Mouse (Mus musculus): ENCODE results near the gene Aldh16a1. TPM values are rescaled to one million over a fixed set of nuclear protein-coding genes. Genes with fewer than 3 reads are reported as not detected.
"Not testable (repeated sequence)": the region's sequence is repeated elsewhere in the genome, so short reads cannot be mapped to it uniquely, and the experiment has no call there.

Aldh16a1 gene
- polyA plus RNA-seq, 1 experiment from 2014 or later = 66.6 TPM

DNA sequence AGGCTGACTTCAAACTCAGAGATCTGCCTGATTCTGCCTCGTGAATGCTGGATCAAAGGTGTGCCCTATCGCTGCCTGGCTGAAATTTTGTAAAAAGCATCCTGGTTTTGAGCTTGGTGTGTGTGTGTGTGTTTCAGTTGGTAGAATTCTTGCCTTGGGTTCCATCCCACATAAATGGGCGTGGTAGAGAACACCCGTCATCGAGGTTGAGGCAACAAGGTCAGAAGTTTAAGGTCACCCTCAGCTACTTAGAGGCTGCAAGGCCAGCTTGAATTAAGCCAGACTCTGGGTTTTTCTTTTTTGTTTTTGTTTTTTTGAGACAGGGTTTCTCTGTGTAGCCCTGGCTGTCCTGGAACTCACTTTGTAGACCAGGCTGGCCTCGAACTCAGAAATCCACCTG lies 36.0 kb downstream of the Aldh16a1 start:
- Histone ChIP-seq H3K36me3 (ENCODE audit: control insufficient read depth, insufficient read depth, low read length) (peaks cover 49% of the 10 kb centered on the region), H3K4me2 (ENCODE audit: low read length) (no peak overlapping the region), H3K9me3 (ENCODE audit: control insufficient read depth, low read length) (no peaks in the 10 kb centered on the region), H3K9ac (ENCODE audit: low read length) (no peak overlapping the region), H3K27me3 (replicated peaks; ENCODE audit: control insufficient read depth, insufficient read depth, low read length) (no peaks in the 10 kb centered on the region), H3K4me3 (ENCODE audit: low read depth, low read length) (no peak overlapping the region), H3K4me1 (replicated peaks; ENCODE audit: control insufficient read depth, insufficient read depth, low read length) (peaks cover 26% of the 10 kb centered on the region; the same call in 1 of the 2 replicates), H3K27ac (ENCODE audit: low read depth) (no peak overlapping the region; the same call in 1 of the 2 replicates)
- WGBS = 82% methylated on average over 6 of the region's 6 CpGs
- ATAC-seq (replicated peaks; ENCODE audit: low FRiP score, low TSS enrichment, low read depth) (no peak), DNase-seq (ENCODE audit: low spot score) (no peak)

DNA sequence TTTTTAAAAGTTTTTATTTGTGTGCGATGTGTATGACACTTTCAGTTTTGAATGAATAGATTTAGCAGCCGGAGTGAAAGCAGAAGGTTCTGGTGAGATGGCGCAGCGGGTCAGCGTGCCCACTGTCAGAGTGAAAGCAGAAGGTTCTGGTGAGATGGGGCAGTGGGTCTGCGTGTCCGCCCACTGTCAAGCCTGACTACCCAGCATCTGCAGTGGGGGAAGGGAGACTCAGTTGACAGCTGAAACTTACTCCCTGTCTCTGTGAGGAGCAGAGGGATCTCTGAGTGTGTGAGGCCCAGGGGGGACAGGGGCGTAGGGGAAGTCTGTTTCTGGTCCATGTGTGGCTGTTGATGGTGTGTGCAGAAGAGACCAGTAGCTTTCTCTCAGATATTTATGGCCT lies 36.8 kb downstream of the Aldh16a1 start:
- ATAC-seq (replicated peaks; ENCODE audit: low FRiP score, low TSS enrichment, low read depth) = no peak
- no peak overlapping the region for H3K4me2 ChIP-seq (ENCODE audit: low read length)
- H3K4me3 ChIP-seq (ENCODE audit: low read depth, low read length) = no peak overlapping the region
- no peak overlapping the region for H3K27ac ChIP-seq (ENCODE audit: low read depth)
- 73% methylated on average over 8 of the region's 8 CpGs for WGBS
- H3K27me3 ChIP-seq (replicated peaks; ENCODE audit: control insufficient read depth, insufficient read depth, low read length) = no peaks in the 10 kb centered on the region
- DNase-seq (ENCODE audit: low spot score) = no peak
- H3K9ac ChIP-seq (ENCODE audit: low read length) = no peak overlapping the region
- H3K36me3 ChIP-seq (ENCODE audit: control insufficient read depth, insufficient read depth, low read length) = peaks cover 42% of the 10 kb centered on the region
- no peaks in the 10 kb centered on the region for H3K9me3 ChIP-seq (ENCODE audit: control insufficient read depth, low read length)
- H3K4me1 ChIP-seq (replicated peaks; ENCODE audit: control insufficient read depth, insufficient read depth, low read length) = peaks cover 19% of the 10 kb centered on the region; the same call in 1 of the 2 replicates

DNA sequence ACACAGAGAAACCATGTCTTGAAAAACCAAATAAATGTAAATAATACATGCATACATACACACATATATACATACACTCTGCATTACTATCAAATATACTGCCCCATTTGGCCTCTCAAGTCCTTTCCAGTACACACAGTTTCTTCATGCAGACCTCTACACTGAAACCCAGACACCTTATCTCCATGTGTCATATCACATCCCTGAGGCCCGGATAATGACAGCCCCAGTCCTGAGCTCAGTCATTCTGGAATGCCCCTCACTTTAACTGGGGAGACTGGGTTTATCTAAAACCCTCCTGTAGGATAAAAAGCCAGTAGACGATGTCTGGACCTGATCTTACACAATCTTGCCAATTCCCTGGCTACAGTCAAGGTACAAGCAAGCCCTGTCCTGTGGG lies 40.9 kb downstream of the Aldh16a1 start:
- H3K9me3 ChIP-seq (ENCODE audit: control insufficient read depth, low read length) = no peaks in the 10 kb centered on the region
- no peak overlapping the region for H3K9ac ChIP-seq (ENCODE audit: low read length)
- H3K4me3 ChIP-seq (ENCODE audit: low read depth, low read length) = no peak overlapping the region
- DNase-seq (ENCODE audit: low spot score) (no peak), ATAC-seq (replicated peaks; ENCODE audit: low FRiP score, low TSS enrichment, low read depth) (no peak)
- H3K4me1 ChIP-seq (replicated peaks; ENCODE audit: control insufficient read depth, insufficient read depth, low read length) = 0 out of 2 replicates have a peak, but pooled peaks cover 10% of the 10 kb centered on the region
- no peaks in the 10 kb centered on the region for H3K27me3 ChIP-seq (replicated peaks; ENCODE audit: control insufficient read depth, insufficient read depth, low read length)
- no peak overlapping the region for H3K27ac ChIP-seq (ENCODE audit: low read depth)
- WGBS = 66% methylated on average over 2 of the region's 2 CpGs
- H3K36me3 ChIP-seq (ENCODE audit: control insufficient read depth, insufficient read depth, low read length) = 0 out of 2 replicates have a peak, but pooled peaks cover 4% of the 10 kb centered on the region
- no peak overlapping the region for H3K4me2 ChIP-seq (ENCODE audit: low read length)

DNA sequence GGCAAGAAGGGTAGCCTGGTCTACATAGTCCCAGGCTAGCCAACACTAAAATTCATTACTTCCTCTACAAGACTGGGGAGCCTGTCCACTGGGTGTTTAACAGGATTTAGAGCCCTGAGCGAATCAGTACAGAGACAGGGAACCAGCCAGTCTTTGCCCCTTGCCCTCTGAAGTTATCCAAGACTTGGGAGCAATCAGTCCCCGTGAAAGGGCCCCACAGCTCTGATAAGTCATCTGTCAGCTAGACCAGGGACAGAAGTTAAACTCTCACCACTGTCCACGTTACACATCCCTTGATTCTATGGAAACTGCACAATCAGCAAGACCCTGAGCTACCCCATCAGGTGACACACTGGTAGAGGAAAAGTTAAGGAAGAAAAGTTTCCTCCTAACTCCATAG lies 41.9 kb downstream of the Aldh16a1 start:
- no peak for ATAC-seq (replicated peaks; ENCODE audit: low FRiP score, low TSS enrichment, low read depth)
- WGBS = 32% methylated on average over 3 of the region's 3 CpGs
- Histone ChIP-seq H3K9me3 (ENCODE audit: control insufficient read depth, low read length) (no peaks in the 10 kb centered on the region), H3K27me3 (replicated peaks; ENCODE audit: control insufficient read depth, insufficient read depth, low read length) (no peaks in the 10 kb centered on the region), H3K4me3 (ENCODE audit: low read depth, low read length) (no peak overlapping the region), H3K36me3 (ENCODE audit: control insufficient read depth, insufficient read depth, low read length) (no peaks in the 10 kb centered on the region), H3K4me1 (replicated peaks; ENCODE audit: control insufficient read depth, insufficient read depth, low read length) (0 out of 2 replicates have a peak, but pooled peaks cover 5% of the 10 kb centered on the region), H3K4me2 (ENCODE audit: low read length) (no peak overlapping the region), H3K27ac (ENCODE audit: low read depth) (no peak overlapping the region), H3K9ac (ENCODE audit: low read length) (no peak overlapping the region)
- no peak for DNase-seq (ENCODE audit: low spot score)

DNA sequence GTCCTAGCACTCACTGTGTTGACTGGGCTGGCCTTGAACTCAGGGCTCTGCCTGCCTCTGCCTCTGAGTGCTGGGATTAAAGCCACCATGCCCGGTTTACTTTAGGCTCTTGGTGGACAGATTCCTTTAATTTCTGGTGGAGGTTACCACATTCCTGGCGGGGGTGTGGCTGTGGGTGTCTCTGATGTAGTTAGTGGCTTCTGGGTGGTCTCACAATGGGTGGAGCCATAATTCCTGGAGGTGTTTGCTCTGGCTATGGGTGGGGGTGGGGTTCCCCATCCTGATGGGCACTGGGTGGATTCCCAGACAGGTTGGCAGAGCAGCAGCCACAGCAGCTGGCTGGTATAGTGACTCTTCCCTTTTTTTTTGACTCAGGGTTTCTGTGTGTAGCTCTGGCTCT lies 42.4 kb downstream of the Aldh16a1 start:
- no peak overlapping the region for H3K4me3 ChIP-seq (ENCODE audit: low read depth, low read length)

DNA sequence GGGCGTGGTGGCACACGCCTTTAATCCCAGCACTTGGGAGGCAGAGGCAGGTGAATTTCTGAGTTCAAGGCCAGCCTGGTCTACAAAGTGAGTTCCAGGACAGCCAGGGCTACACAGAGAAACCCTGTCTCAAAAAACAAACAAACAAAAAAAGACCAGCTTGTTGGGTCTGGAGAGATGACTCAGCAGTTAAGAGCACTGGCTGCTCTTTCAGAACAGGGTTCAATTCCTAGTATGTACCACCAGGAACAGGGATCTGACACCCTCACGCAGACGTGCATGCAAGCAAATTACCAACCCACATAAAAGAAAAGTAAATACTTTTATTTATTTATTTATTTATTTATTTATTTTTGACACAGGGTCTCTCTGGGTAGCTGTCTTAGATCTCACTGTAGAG lies 44.3 kb downstream of the Aldh16a1 start:
- not testable (repeated sequence) for H3K27ac ChIP-seq (ENCODE audit: low read depth); ATAC-seq (replicated peaks; ENCODE audit: low FRiP score, low TSS enrichment, low read depth); H3K27me3 ChIP-seq (replicated peaks; ENCODE audit: control insufficient read depth, insufficient read depth, low read length); H3K4me3 ChIP-seq (ENCODE audit: low read depth, low read length); H3K4me1 ChIP-seq (replicated peaks; ENCODE audit: control insufficient read depth, insufficient read depth, low read length); H3K36me3 ChIP-seq (ENCODE audit: control insufficient read depth, insufficient read depth, low read length); DNase-seq (ENCODE audit: low spot score); H3K9ac ChIP-seq (ENCODE audit: low read length); H3K4me2 ChIP-seq (ENCODE audit: low read length); H3K9me3 ChIP-seq (ENCODE audit: control insufficient read depth, low read length)
- 85% methylated on average over 4 of the region's 4 CpGs for WGBS

More for the DNA sequence above, 42.4 kb downstream of the Aldh16a1 start:
- H3K4me1 ChIP-seq (replicated peaks; ENCODE audit: control insufficient read depth, insufficient read depth, low read length) = 0 out of 2 replicates have a peak, but pooled peaks cover 1% of the 10 kb centered on the region
- no peak overlapping the region for H3K27ac ChIP-seq (ENCODE audit: low read depth)
- H3K9me3 ChIP-seq (ENCODE audit: control insufficient read depth, low read length) = no peaks in the 10 kb centered on the region
- DNase-seq (ENCODE audit: low spot score) (no peak), ATAC-seq (replicated peaks; ENCODE audit: low FRiP score, low TSS enrichment, low read depth) (no peak)
- no peak overlapping the region for H3K9ac ChIP-seq (ENCODE audit: low read length)
- H3K36me3 ChIP-seq (ENCODE audit: control insufficient read depth, insufficient read depth, low read length) = no peaks in the 10 kb centered on the region
- 59% methylated on average over 2 of the region's 2 CpGs for WGBS
- H3K27me3 ChIP-seq (replicated peaks; ENCODE audit: control insufficient read depth, insufficient read depth, low read length) = no peaks in the 10 kb centered on the region
- H3K4me2 ChIP-seq (ENCODE audit: low read length) = no peak overlapping the region

DNA sequence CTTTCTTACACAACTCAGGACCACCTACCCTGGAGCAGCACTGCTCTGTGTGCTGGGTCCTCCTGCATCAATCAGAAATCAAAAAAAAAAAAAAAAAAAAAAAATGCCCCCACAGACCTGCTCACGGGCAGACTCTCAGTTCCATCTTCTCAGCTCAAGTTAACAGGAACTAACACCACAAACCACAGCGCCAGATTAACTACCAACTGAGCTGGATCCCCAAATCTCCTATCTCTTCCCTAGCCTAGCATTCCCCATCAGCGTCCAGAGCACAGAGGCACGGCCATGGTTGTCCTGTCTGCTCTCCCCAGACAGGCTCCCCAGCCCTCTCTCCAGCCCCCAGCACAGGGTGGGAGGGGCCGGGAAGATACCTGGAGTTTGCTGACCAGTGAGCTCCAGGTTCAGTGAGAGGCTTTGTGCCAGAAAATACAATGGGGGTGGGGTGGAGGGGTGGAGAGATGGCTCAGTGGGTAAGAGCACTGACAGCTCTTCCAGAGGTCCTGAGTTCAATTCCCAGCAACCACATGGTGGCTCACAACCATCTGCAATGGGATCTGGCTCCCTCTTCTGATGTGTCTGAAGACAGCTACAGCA lies 47.2 kb downstream of the Aldh16a1 start:
- Histone ChIP-seq H3K4me1 (replicated peaks; ENCODE audit: control insufficient read depth, insufficient read depth, low read length) (peaks cover 17% of the 10 kb centered on the region), H3K4me2 (ENCODE audit: low read length) (no peak overlapping the region), H3K36me3 (ENCODE audit: control insufficient read depth, insufficient read depth, low read length) (no peaks in the 10 kb centered on the region), H3K4me3 (ENCODE audit: low read depth, low read length) (no peak overlapping the region), H3K9me3 (ENCODE audit: control insufficient read depth, low read length) (no peaks in the 10 kb centered on the region), H3K27me3 (replicated peaks; ENCODE audit: control insufficient read depth, insufficient read depth, low read length) (no peaks in the 10 kb centered on the region), H3K9ac (ENCODE audit: low read length) (no peak overlapping the region), H3K27ac (ENCODE audit: low read depth) (no peak overlapping the region)
- 50% methylated on average over 5 of the region's 5 CpGs for WGBS
- ATAC-seq (replicated peaks; ENCODE audit: low FRiP score, low TSS enrichment, low read depth) (no peak), DNase-seq (ENCODE audit: low spot score) (no peak)

DNA sequence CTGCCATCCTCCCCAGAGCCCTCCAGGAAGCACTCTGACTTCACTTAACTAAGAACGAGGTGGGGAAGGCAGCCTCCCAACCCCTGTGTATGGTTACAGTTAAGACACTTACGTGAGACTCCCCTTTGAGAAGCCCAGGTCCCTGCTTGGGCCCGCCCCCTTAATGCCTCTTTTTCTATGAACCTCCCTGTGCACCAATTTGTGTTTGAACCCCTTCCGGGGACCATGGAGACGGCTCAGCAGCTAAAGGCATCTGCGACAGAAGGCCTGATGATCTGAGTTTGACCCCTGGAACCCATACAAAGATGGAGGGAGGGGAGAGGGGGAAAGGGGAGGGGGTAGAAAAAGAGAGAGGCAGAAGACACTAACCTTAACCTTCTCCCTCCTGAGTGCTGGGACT lies 47.9 kb downstream of the Aldh16a1 start:
- 59% methylated on average over 6 of the region's 6 CpGs for WGBS
- Histone ChIP-seq H3K4me2 (ENCODE audit: low read length) (no peak overlapping the region), H3K27me3 (replicated peaks; ENCODE audit: control insufficient read depth, insufficient read depth, low read length) (no peaks in the 10 kb centered on the region), H3K9ac (ENCODE audit: low read length) (no peak overlapping the region), H3K36me3 (ENCODE audit: control insufficient read depth, insufficient read depth, low read length) (no peaks in the 10 kb centered on the region), H3K4me3 (ENCODE audit: low read depth, low read length) (no peak overlapping the region), H3K27ac (ENCODE audit: low read depth) (no peak overlapping the region), H3K4me1 (replicated peaks; ENCODE audit: control insufficient read depth, insufficient read depth, low read length) (peaks cover 17% of the 10 kb centered on the region), H3K9me3 (ENCODE audit: control insufficient read depth, low read length) (no peaks in the 10 kb centered on the region)
- ATAC-seq (replicated peaks; ENCODE audit: low FRiP score, low TSS enrichment, low read depth) = no peak
- DNase-seq (ENCODE audit: low spot score) = no peak

DNA sequence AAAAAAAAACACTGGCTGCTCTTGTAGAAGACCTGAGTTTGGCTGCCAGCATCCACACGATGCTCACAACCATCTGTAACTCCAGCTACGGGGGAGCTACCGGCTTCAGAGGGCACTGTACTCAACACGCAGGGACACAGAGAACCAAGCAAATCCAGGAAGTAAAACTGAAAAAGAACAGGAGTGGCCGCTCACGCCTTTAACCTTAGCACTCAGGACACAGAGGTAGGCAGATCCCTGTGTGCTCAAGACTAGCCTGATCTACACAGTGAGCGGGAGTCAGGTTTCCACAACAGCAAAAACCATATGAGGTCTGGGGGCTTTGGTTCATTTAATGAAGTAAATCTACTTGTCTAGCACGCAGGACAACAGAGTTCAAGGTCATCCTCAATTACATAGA lies 48.9 kb downstream of the Aldh16a1 start:
- Histone ChIP-seq H3K9me3 (ENCODE audit: control insufficient read depth, low read length) (no peaks in the 10 kb centered on the region), H3K27ac (ENCODE audit: low read depth) (no peak overlapping the region), H3K4me3 (ENCODE audit: low read depth, low read length) (no peak overlapping the region), H3K27me3 (replicated peaks; ENCODE audit: control insufficient read depth, insufficient read depth, low read length) (no peaks in the 10 kb centered on the region), H3K4me1 (replicated peaks; ENCODE audit: control insufficient read depth, insufficient read depth, low read length) (peaks cover 17% of the 10 kb centered on the region), H3K9ac (ENCODE audit: low read length) (no peak overlapping the region), H3K4me2 (ENCODE audit: low read length) (no peak overlapping the region), H3K36me3 (ENCODE audit: control insufficient read depth, insufficient read depth, low read length) (no peaks in the 10 kb centered on the region)
- DNase-seq (ENCODE audit: low spot score) = no peak
- WGBS = 76% methylated on average over 8 of the region's 8 CpGs
- no peak for ATAC-seq (replicated peaks; ENCODE audit: low FRiP score, low TSS enrichment, low read depth)
